Mouse (Mus musculus): ENCODE data around the gene Myh10. TPM values are rescaled to one million over a fixed set of nuclear protein-coding genes. Genes with fewer than 3 reads are reported as not detected.
A peak's percentile ranks its signal among the peaks of the same experiment; 100 is the strongest.

The Myh10 gene
- total RNA-seq, 2 experiments from 2014 or later = 12.7 to 20.7 TPM

DNA sequence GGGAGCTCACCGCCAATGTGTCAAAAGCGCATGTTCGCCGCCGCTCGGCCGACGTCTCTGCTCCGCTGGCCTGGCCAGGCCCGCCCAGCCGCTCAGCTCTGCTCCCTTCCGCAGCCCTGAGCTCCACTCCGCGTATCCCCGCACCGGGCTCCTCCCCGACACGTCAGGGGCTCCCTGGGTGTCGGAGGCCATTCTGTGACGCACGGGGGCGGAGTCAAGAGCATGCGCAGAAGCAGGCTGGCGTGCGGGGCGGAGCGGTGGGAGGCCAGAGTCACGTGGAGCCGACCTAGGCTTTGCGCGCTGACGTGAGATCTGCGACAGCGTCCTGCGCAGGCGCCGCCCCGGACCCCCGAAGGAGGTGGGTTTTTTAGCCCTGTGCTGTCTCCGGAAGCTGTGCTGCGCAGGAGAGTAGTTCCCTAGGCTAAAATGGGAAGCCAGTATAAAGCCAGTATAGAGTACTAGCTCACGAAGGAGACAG lies 161.6 kb downstream of the Myh10 start:
- intact Hi-C loops (cut with DNase I) = no loop called here

DNA sequence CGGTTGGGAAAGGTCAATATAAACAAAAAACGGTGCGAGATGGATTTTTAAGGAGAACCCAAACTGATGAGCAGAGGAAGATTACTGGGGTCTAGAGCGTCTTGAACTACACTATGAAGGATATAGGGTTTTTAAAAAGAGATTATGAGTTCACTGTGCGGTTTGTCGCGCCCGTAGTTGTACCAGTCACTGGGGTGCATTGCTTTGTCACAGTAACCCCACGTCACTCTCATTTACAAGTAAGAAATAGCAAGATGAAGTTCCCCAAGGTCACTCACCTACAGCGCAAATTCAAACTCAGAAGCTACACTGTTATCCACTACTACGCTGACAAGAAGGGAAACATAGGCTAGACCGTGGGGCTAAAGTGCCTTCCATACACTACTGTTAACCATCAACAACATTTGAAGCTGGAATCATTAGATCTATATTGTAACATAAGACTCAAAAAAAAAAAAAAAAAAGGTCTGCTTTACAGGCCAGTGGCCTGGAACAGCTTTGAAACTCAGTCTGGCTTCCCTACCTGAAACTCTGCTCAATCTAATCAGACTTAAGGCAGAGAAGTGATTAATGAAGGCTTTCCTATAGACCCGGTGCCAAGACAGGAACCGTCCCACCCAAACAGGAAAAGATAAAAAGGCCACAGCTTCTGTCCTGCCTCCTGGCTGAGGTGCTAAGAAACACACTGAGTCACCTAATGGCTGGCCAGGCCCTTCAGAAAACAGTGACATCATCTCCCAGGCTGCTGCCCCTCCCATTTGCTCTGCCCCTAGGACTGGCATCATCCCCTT lies 162.4 kb downstream of the Myh10 start:
- intact Hi-C loops (cut with DNase I) = no loop called here
- DNase-seq = no peak

More for the DNA sequence above, 161.6 kb downstream of the Myh10 start:
- DNase-seq = peak; percentile 99 to 100

DNA sequence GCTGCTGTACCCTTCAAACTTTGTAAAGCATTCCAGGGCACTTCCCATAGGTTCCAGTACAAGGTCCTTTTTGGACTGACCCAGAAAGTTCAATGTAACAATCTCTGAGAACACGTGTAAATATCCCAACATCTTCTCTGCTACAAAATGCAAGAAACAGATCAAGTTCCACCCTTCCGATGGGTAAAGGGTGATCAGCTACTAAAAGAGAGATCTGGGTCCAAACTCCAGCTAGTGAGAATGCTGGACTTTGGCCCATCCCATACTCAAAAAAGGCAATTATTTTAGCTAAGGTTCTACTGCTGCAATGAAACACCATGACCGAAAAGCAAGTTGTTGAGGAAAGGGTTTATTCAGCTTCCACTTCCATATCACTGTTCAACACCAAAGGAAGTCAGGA lies 163.3 kb downstream of the Myh10 start:
- intact Hi-C loops (cut with DNase I) = no loop called here
- DNase-seq = no peak

DNA sequence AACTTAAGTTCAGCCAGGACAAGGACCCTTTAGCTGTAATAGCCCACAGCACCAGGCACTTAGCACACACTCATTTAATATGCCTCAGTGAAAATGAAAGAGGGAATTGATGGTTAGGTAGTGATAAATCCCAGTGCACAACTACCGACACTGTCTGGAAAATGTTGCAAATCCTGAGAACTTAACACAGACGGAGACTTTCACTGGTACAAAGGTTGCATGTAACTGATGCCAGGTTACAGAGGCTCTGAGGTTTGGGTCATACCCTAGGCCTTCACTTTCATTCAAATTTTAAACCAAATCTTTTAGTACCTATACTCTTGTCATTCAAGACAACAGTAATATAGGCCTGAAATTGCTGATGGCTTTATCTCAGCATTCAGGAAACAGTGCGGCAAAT lies 166.0 kb downstream of the Myh10 start:
- intact Hi-C loops (cut with DNase I) = no loop called here
- DNase-seq = no peak

DNA sequence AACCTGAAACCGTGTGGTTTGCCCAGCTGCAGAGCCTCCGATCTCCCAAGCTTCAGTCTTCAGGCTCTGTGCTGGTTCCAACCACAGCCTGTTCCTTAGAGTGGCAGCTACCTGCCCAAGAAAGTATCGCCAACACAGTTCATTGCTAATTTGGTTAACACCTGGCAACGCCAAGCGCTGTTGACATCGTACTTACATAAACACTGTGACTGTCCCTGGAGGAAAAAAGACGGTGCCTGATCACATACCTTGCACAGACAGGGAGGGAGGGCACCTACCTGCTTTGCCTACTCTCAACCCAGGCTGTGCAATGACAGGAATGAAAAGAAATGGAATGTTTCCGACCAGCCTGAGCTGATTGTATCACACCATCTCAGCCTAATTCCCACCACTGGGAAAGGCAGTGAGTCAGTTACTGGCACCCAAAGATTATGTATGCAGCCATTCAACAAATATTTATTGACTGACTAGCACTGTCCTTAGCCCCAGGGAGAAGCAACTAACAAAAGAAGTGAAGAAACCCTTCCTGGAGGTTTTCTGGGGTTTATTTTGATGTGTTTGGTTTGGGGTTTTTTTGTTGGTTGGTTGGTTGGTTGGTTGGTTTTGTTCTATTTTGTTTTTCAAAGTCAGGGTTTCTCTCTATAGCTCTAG lies 168.7 kb downstream of the Myh10 start:
- intact Hi-C loops (cut with DNase I) = no loop called here
- no peak for DNase-seq

DNA sequence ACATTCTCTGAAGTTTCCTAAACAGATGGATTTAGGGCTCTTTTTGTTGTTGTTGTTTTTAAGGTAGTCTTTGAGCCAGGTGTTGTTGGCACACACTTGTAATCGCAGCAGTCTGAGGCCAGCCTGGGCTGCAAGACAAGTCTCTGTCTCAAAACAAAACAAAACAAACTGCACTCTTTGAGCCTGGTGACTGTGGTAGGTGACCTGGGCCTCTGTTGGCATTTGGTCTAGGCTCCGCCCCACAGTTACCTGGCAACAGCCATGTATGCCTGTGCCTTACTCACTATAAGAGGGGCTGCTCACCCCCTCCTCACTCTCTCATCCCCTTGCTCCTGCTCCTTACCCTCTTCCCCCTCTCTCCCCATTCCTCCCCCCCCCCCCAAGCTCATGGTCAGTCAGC lies 170.9 kb downstream of the Myh10 start:
- intact Hi-C loops (cut with DNase I) = no loop called here
- DNase-seq = no peak

DNA sequence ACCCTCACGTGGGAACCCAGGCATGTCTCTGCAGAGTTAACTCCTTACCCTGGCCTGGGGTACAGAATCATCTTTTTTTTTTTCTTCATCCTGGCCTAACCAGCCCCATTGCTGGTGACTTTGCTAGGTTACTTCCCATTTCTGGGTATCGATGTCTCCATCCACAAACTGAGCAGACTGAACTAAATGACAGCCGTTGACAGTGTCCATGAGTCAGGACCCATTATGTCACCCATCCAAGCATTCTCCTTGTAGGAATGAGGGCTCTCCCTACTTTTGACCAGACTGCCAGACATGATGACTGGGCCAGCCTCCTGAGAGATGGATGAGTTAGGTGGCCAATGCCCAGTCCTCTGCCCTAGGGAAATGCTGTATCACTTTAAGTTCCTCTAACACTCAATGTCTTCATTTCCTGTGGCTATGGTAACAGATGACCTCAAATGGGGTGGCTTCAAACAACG lies 172.3 kb downstream of the Myh10 start:
- no peak for DNase-seq
- intact Hi-C loops (cut with DNase I) = no loop called here

DNA sequence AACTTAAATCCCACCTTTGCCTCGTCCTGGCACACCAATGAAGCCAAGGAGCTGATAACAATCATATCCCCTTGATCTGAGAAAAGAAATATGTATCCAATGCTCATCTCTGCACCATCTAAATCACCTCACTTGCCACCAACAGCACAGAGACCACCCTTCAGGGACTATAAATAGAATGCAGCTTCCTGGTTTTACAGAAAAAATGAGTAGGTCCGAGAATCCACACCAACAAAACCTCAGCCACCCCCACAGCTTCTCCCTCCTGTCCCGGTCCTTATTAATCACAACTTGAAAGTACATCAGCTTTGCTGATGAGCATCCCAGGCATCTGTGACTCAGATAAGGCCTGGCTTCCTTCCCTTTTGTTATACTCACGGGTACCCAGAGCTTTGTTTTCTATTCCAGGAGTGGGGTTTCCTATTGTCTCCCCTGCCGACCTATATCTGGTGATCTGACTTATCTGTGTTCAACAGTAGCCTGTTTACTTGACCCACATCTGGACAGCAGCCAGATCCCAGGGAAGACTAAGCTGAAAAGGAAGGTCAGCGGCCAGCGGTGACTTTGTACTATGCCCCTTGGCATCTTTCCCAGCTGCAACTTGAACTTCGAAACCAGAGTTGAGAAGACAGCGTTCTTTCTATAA lies 173.3 kb downstream of the Myh10 start:
- peak; percentile 57 to 83 for DNase-seq
- intact Hi-C loops (cut with DNase I) = no loop called here

Other genes starting within 250 kb of the Myh10 start
- 1 to 10 TPM; 1.4 to 1.9 TPM for gene Pik3r6, start 188.5 kb upstream of the Myh10 start, total RNA-seq (2021)
- not detected for gene Mfsd6l, start 135.4 kb upstream of the Myh10 start, total RNA-seq (2021)
- not detected for gene Ccdc42, start 104.5 kb upstream of the Myh10 start, total RNA-seq (2021)
- gene Ndel1, start 180.3 kb downstream of the Myh10 start, total RNA-seq (2021) = 10 to 100 TPM; 70.0 to 81.9 TPM
- gene Rnf222, start 197.0 kb downstream of the Myh10 start, total RNA-seq (2021) = not detected
- 100 to 1,000 TPM; 536 to 627 TPM for gene Rpl26, start 210.0 kb downstream of the Myh10 start, total RNA-seq (2021)
- not detected for gene Odf4, start 235.5 kb downstream of the Myh10 start, total RNA-seq (2021)

Data from gastrocnemius, postnatal 36 days (tissue).